Mouse (Mus musculus) right cerebral cortex, postnatal 4 days (tissue): ENCODE measurements around the gene Fam76a.
"Not testable (repeated sequence)": the region's sequence is repeated elsewhere in the genome, so short reads cannot be mapped to it uniquely, and the experiment has no call there.

ENCODE experiments used
- DNase-seq: peaks from one replicate; pipeline ENCODE4 v3.0.0-alpha.2; 2022

The Fam76a gene

DNA sequence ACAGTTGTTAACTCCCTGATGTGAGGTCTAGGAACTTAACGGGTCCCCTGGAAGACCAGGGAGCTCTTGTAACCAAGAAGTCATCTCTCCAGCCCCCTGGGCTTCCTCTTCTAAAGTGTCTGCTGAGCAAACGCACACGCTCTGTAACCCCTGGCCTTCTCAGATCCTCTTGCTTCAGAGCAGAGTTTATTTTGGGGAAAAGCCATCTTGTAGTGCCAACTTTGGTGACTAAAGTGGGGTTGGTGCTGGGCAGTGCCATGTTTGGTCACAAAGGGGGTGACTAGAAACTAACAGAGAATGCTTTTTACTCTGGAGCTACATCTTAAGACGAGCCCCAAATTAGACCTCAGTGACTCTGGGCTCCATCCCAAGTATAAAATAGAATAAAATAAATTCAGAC lies 22.4 kb upstream of the Fam76a start:
- DNase-seq: no peak

DNA sequence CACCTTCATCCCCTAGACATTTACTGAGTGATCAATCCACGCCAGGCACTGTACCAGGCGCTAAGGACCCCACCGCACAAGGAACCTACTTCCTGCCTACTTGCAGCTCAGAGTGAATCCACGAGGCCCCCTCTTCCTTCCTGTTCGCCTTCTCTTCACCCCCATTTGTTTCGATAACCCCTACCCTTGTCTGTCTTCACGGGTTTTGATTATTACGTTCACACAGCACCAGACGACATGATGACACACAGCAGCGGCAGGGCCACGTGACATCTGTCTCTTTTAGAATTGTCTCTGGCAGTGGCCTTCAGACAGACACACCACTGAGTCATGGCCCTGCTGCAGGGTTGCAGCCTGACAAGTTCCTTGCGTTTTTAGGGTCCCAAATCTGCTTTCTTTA lies 21.7 kb upstream of the Fam76a start:
- no peak for DNase-seq

DNA sequence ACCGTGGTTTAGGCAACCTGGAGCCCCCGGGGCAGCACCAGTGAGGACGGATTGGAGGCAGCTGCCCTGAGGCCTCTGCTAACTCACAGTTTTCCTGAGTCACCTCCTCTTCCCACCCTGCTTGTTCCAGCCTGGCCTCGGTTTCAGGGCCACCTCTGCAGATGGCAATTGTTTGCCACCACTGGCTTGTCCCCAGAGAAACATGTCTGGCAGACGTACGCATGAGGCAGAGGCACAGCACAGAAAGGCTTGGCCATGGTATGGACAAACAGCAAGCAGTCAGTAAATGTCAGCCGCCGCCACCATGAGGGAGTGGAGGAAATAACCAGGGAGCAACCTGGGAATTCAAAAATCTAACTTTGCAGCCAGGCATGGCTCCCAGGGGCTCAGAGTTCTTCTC lies 20.7 kb upstream of the Fam76a start:
- DNase-seq: no peak

DNA sequence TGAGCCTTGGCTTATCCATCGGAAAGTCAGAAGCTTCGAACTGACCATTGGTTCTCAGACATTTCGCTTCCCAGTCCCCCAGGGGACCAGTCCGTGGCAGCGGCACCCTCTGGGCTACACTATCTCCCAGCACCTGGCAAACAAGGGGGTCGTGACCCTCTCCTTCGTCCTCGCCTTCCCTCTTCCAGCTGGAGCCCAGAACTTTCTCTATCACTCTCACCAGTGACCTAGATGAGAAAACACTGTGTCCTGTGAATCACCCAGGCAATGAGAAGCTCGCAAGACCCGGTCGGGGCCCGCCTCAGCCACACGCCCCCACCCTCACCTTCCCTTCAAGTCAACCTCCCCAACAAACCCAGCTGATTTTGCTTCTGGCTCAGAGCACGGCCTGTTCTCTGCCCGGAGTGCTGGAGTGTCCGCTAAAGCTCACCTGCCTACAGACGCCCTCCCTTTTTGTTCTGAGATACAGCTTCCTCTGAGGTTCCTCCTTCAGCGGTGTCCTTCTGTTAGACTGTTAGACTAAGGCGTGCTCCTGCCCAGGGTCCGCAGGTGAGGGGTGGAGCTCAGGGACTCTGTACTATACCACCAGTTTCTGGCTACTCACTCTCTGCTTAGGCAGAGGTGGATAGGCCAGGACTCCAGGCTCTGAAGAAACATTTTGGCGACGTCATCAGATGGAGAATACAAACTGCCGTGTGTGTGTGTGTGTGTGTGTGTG lies 18.8 kb upstream of the Fam76a start:
- no peak for DNase-seq

DNA sequence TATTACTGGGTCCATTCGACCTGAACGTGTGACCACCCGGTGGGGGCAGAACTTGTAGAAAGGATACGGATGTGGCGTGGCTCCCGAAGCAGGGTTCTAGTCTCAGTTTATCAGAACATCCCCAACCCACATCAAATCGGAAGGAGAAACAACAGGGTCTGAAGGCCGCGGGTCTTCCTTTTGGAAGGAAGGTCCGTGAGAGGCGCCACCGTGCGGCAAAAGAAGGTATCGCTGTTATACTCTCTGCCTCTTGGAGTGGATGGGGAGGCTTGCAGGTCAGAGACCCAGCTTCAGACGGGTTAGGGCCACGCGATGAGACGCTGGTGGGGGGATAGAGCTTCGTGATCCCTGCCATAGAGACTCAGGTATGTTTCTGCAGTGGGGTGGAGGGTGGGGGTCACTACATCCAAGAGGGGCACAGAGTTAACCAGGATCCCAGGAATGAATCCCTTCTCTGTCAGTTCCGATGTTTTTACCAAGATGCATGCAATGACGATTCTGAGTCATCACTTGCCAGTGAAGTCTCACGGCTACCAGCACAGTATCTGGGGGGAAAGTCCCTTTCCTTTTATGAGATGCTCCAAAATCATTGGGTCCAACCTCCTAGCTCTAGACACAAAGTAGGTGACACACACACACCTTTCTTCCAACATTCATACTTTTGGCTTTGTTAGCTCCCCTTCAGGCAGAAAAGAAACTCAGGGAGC lies 17.2 kb upstream of the Fam76a start:
- peak; percentile 82 for DNase-seq

DNA sequence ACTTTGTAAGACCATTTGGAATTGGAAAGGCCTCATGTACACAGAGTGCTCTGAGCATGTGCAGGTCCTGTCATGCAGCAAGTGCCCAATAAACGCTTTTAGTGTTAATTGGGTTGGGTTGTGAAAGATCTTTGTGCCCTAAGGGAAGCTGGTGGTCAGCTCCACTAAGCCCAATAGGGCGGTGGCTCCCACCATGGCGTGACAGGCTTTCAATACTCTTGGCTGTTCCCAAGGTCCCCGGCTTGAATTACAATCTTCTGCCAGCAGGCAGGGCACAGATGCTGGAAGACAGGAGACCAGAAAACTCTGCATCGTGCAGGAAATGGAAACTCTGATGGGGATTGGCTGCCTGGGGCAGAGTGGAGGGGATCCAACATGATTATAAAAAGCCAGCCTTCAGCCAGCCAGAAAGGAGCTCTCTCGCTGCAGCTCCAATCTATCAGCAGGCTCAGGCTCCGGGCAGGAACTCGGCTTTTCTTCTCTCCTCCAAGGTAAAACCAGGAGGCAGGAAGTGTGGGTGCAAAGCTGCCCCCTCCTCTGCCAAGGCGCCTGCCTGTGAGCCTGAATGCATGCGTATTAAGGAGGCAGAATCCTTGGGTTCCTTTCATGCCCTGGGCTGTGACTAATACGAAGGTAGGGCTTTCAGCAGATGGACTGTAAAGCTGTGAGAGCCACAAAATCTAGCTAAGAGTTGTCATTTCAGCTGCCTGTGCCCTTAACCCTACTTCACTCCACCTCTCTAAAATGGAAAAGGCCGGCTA lies 16.0 kb upstream of the Fam76a start:
- DNase-seq: peak; percentile 50

DNA sequence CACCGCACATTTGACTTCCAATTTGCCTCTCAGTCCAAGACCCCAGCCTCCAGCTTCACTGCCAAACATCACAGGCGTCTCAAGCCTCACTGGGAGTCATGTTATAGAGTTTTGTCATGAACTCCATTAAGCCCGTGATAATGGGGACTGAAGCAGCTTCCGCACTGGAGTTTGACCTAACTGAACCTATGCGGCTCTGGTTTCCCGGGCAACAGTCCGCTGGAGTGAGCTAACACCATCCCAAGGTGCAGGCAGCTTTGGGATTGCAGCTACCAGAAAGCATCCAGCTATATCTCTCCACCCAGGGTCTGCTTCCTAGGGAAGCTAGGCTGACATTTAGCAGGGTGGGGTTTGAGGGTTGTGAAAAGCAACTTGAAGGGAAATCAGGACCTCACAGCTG lies 12.3 kb upstream of the Fam76a start:
- DNase-seq: no peak

DNA sequence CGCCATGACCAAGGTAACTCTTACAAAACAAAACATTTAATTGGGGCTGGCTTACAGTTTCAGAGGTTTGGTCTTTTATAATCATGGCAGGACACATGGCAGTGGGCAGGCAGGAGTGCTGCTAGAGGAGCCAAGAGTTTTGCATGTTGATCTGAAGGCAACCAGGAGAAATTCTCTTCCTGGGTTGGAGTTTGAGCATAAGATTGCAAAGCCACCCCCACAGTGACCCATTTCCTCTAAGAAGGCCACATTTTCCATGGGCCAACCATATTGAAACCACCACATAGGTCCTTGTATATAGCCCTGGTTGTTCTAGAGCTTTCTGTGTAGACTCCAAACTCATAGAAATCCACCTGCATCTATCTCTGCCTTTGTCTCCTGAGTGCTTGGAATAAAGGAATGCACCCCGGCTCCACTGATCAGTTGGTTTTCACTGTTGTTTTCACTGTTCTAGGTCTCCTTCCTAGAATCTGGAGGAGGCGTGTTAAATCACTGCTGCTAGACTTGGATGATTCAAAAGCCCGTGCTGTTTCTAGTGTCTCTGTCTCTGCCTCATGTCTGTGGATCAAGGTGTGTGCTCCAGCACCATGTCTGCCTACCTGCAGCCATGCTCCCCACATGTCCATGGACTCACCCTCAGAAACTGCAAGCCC lies 10.5 kb upstream of the Fam76a start:
- DNase-seq: no peak

DNA sequence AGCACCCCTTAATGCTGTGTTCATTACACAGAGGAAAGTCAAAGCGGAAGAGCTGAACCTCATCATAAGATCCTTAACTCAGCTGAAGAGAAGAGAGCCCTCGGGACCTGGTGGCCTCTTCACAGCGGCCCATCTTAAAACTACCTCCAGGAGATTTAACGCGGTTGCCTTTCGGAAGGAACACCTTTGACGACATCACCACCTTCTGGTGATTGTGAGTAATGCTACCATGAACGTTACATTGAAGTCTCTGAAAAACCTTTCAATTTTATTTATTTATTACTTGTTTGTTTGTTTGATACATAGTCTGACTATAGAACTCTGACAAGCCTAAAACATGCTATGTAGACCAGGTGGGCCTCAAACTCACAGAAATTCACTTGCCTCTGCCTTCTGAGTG lies 8.4 kb upstream of the Fam76a start:
- peak; percentile 29 for DNase-seq

DNA sequence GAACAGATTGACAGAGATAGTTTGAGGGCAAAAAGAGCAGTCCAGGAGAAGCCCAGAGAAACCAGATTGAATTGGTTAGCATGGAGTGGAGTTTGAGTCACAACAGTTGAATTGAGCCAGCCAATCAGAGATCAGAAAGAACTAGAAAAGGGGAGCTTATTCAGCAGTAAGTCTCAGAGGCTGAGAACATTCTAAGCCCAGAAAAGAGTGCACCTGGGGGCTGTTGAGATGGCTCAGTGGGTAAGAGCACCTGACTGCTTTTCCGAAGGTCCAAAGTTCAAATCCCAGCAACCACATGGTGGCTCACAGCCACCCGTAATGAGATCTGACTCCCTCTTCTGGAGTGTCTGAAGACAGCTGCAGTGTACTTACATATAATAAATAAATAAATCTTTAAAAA lies 4.2 kb upstream of the Fam76a start:
- DNase-seq: not testable (repeated sequence)

DNA sequence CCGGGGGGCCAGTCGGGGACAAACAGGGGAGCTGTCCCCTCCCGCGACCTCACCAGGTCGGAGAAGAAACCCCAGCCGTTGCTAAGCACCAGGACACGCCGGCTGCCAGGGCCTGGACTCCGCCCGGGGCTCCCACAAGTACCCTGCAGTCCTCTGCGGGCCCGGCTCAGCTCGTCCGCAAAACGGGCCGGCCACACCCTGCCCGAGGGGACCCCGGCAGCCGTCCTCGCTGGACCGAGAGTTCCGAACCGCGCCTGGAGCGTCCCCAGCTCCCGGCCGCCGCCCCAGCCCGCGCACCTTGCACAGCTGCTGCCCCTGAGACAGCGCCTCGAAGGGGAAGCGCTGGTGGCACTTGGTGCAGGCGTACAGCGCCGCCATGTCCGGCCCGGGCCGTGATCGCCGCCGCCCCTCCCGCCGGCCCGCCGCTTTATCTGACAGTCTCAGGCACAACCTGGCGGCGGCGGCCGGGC lies 262 bp downstream of the Fam76a start:
- no peak for DNase-seq

DNA sequence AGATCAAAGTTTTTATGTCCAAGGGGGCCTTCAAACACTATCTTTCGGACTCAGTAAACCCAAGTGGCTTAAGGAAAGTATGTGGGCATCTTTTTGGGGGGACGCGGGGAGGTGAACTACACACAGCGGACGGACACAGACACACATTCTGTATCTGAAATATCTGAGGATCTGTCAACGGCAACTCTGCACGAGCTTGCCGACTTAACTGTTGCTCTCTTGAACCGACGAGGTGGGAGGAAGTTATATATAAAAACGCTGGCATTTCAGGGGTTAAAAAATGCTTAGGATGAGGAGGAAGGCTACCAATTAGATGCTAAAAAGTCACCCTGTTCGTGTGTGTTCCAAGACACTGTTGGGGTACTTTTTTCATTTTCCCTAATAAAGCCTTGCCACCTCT lies 870 bp downstream of the Fam76a start:
- no peak for DNase-seq

DNA sequence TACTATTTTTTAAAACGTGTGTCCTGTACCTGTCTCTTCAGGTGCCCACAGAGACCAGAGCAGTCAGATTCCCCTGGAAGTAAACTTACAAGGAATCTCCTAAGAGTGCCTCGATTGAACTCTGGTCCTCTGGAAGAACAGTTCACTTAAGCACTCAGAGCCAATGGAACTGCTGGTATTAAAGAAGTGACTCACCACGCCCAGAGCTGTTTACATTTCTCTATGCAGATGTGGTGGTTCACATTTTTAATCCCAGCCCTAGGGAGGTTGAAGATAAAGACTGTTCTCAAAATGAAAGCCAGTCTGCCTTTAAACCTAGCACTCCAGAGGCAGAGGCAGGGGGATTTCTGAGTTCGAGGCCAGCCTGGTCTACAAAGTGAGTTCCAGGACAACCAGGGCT lies 2.2 kb downstream of the Fam76a start:
- DNase-seq: no peak

DNA sequence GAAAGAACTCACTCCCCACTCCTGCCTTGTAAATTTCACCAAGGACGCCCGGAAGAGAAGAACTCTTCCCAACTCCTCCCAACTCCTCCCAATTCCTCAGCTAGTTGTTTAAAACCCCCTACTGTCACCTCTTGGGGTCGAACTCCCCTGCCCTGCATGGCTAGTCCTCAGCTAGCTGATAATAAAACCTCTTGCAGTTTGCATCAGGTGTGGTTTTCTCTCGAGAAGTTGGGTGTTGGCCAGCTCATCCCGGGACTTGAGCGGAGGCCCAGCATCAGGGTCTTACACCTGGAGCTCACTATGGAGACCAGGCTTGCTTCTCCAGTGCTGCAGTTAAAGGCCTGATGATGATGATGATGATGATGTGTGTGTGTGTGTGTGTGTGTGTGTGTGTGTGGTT lies 3.9 kb downstream of the Fam76a start:
- DNase-seq: not testable (repeated sequence)

DNA sequence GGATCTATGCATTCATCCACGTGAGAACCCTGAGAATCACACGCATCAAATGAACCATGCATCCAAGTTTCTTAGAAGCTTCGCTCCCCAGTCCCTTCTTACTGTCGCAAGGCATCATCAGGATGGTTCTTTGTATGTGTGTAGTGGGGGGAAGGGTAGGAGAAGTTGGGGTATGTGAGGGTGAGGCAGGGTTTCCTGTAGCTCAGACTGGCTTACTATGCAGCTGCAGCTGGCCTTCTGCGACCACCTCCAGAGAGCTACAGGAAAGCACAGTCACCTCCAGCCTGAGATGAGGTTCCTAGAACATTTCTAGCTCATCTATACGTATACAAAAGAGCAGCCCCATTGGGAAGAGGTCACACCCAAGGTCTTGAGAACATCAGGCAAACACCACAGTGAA lies 10.2 kb downstream of the Fam76a start:
- no peak for DNase-seq

DNA sequence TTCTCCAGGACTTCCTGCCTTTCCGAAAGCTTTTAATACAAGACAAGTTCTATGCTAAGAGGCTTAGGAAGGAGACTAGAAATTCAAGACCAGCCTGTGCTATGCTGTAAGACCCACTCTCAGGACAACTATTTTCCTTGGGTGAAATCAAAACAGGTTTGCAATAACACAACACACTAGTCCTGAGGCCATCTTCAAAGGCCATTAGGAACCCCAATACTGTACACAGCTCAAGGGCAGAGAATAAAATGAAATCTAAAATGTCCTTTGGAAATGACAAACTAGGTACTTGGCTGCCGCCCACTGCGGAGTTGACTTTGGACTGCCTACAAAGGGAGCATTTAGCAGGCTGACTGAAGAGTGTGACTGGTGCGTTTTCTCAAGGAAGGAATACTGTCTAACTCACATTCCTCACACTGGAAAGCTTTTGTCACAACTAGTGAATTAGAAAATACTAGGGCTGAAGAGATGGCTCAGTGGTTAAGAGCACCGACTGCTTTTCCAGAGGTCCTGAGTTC lies 16.5 kb downstream of the Fam76a start:
- DNase-seq: no peak

DNA sequence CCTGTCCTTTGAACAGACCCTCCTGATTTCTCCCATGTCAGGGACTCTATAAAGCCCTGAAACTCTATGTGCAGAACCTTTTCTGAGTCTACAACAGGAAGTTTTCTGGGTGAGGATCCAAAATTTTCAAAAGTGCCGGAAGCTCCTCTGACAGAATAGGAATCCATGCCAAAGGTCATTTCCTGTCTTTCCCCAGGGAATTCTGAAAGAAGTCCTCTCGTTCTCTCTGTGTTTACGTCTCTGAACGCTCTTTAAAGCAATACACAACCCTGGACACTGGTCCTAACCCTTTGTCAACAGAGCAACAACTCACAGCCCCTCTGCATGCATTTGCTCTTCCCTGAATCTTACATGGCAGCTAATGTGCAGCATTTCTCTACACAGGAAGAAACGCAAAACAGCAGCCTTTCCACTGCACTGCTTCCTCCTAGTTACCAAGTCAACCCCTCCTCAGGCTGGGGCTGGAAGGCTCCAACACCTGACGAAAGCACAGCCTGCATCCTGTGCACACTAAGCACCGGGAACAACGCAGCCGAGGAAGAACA lies 17.5 kb downstream of the Fam76a start:
- no peak for DNase-seq

DNA sequence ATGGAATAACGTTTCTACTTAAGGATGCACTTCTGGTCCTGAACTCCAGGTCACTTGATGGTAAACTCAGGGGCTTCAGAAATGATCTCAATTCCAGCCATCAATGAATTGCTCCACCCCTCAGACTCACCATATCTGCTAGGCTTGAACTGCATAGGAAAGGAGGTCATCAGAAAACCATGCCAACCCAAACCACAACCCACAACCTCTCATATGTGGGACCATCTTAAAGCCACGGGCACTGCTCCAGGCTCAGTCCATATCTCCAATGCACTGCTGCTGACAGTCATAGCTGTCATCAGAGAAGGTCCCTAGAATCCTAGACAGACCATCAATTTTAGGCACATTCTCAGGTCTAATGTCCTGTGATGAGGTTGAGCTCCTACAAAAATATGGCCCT lies 18.3 kb downstream of the Fam76a start:
- no peak for DNase-seq

DNA sequence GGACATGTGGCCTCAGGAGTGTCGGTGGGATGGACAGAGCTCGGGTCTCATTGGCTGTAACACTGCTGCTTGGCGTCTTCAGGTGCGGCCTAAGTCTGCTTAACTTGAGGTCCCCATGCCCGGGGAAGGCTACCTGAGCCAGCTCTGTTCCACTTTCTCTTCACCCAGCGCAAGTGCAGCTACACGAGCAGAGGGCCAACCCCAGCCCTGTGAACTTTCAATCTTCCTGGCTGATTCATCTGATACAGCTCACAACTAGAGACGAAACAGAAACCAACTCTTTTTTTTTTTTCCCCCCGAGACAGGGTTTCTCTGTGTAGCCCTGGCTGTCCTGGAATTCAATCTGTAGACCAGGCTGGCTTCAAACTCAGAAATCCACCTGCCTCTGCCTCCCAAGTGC lies 24.2 kb downstream of the Fam76a start:
- DNase-seq: no peak

DNA sequence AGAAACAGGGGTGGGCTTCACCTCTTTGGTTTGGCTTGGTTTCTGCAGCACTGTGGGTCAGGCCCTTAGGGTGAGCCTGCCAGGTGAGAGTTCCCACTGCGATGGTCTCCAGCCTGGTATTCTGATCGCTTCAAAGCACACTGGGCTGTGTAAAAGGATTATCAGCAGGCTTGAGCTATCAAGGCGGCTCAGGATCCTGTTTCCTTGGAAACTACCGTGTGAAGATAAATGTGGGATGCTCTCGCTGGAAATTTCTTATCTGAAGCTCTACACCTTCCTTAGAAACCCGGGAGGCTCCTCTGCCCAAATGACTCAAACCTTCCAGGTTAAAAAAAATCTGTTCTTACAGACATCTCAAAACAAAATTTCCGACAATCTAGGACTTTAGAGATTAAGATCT lies 28.0 kb downstream of the Fam76a start:
- DNase-seq: peak; percentile 3

DNA sequence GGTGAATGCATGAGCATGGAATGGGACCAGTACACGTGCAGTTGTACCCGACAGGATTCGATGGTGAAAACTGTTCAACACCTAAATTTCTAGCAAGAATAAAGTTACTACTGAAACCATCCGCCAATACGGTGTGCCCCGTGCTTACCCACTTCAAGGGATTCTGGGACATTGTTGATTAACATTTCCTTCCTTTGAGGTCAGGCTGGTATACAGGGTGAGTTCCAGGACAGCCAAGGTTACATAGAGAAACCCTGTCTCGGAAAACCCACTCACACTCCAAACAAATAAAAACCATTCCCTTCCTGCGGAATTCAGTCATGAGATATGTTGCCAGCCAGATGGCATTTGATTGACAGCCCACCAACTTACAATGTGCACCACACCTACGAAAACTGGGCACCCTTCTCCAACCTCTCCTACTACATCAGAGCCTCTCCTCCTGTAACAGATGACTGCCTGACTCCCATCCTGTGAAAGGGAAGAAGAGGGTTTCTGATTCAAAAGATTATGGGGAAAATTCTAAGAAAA lies 37.4 kb downstream of the Fam76a start:
- DNase-seq: no peak

DNA sequence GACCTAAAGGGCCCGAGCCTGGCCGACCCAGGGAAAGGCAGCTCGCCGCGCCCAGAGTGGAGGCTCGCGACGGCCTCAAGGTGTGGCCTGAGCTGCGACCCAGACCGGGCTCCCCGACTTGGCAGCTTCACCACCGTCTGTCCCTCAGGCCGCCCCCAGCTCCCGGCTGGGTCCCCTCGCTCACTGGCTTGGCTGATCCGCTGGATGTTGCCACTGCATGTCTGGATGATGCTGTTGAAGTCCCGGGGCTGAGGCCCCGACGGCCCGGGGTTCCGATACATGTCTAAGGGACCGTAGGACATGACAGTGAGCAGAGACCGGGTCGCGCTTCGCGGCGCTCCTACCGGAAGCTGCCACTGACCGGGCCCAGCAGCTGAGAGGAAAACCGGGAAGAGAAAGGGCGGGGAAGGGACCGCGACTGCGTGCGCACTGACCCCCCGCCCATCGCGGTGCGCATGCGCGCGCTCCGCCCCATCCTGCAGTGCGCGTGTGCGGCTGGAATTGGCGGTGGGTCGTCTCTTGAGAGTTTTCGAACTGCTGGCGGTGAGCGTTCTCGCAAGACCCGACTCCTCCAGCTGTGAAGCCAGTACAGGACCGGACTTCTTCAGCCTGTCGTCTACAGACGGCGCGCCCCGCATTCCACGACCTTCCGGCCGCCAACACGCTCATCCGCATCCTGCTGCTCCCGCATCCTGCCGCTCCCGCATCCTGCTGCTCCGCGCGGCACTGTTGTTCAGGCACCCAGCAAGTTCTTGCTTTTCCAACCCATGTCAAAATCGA lies 38.1 kb downstream of the Fam76a start, which contains the start of gene Stx12:
TSS of gene Stx12 (minus strand) at position 446 of the 780 bp plus-strand sequence.
- peak; percentile 90 for DNase-seq
